Mouse (Mus musculus) thymus, adult 2 months (tissue): Measurements from ENCODE around the gene Cavin4. TPM values are rescaled to one million over a fixed set of nuclear protein-coding genes. Genes with fewer than 3 reads are reported as not detected.

ENCODE experiments used
- DNase-seq: peaks from one replicate; pipeline ENCODE4 v3.0.0; 2021
- H3K27ac ChIP-seq: fragments of 200-500 bp; 2 replicates; pipeline ENCODE4 v1.5.1; 2012; ENCODE audit warnings: low read length, control low read depth; ENCODE audit not compliant: control insufficient read depth, insufficient read depth
- H3K27me3 ChIP-seq: fragments of 200-500 bp; 2 replicates; pipeline ENCODE4 v1.6.1; 2012; ENCODE audit warnings: mild to moderate bottlenecking, low read length, moderate library complexity, mixed read lengths; ENCODE audit not compliant: control insufficient read depth, insufficient read depth
- H3K36me3 ChIP-seq: fragments of 200-500 bp; 2 replicates; pipeline ENCODE4 v1.6.1; 2012; ENCODE audit warnings: mild to moderate bottlenecking, low read length, moderate library complexity; ENCODE audit not compliant: control insufficient read depth, insufficient read depth
- H3K4me1 ChIP-seq: fragments of 200-500 bp; replicated peaks from 2 replicates; pipeline ENCODE4 v1.6.1; 2012; ENCODE audit warnings: low read length; ENCODE audit not compliant: control insufficient read depth, insufficient read depth
- H3K4me3 ChIP-seq: fragments of 200-500 bp; 2 replicates; pipeline ENCODE4 v1.5.1; 2012; ENCODE audit warnings: mild to moderate bottlenecking, low read length, control low read depth, moderate library complexity; ENCODE audit not compliant: control insufficient read depth, insufficient read depth
- CTCF ChIP-seq: fragments of 200-500 bp; IDR thresholded peaks from 2 replicates; pipeline ENCODE4 v1.5.1; 2012; ENCODE audit warnings: mild to moderate bottlenecking, control low read depth, low read length, moderate library complexity, borderline replicate concordance; ENCODE audit not compliant: control insufficient read depth, poor library complexity, insufficient read depth; ENCODE audit errors: extremely low read depth
- POLR2A ChIP-seq: fragments of 200-500 bp; IDR thresholded peaks from 2 replicates; pipeline ENCODE4 v1.6.1; 2012; ENCODE audit warnings: mild to moderate bottlenecking, low read length, control low read depth, moderate library complexity; ENCODE audit not compliant: control insufficient read depth, poor library complexity, insufficient read depth; ENCODE audit errors: extremely low read depth
- WGBS: fragments of 180-500 bp; shearing (Covaris S2); methylation state at CpG from one replicate; pipeline ENCODE4 v1.1.7; 2018; 5-methylcytosine and 5-hydroxymethylcytosine counted together
- polyA plus RNA-seq: library from polyadenylated mRNA; depleted of rRNA; stranded (reverse); fragments of >200 nt; gene quantifications from 2 replicates; pipeline ENCODE4 v1.2.3, GENCODE M21; 2012; rRNA removed

The Cavin4 gene
- polyA plus RNA-seq, result 0.63 TPM in 1 of 2 replicates, not detected in the other

DNA sequence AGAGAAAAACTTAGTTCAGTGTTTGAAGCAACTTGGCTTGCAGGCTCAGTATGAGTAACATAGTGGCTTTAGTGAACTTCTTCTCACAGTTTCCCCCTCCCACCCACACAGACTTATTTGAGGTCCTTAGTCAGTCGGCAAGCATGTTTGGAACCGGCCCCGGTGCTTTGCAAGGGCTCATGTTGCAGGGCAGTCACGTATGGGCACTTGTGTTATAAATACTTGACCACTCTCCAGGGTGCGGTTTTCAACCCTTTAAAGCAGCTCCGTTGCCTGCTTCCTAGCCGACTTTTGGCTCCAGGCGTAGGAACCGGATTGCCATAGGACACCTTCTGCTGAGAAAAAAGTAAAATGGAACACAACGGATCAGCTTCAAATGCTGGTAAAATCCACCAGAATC, at the start of gene Cavin4:
Gene Cavin4 (plus strand): TSS at position 244 of the 400 bp plus-strand sequence.
- 96% methylated on average over 10 of the region's 10 CpGs for WGBS

DNA sequence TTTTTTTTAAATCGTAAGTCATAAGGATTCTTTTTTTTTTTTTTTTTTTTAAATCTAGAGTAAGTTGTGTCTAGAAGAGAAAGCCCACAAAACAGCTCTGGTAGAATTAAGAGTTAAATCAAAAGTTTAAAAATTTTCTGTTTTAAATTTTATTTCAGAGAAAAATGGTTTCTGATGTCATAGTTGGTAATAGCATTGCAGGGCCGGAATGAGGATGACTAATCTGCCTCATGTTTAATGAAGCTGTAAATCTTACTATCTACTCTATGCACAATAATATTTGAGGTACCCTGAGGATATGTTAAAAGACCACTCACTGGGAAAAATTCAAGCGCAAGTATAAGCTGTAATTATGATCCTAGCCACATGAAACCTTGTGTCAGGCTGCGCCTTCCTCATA, 47.8 kb upstream of the Cavin4 start:
- DNase-seq, result no peak
- Histone ChIP-seq H3K27me3 (no peaks in the 10 kb centered on the region), H3K4me1 (no peaks in the 10 kb centered on the region), H3K4me3 (no peak overlapping the region), H3K27ac (no peak overlapping the region), H3K36me3 (no peaks in the 10 kb centered on the region)
- TF ChIP-seq CTCF (no peak), POLR2A (no peak)
- 97% methylated on average over 4 of the region's 4 CpGs for WGBS

More for the DNA sequence above, at the start of gene Cavin4:
- Histone ChIP-seq H3K27me3 (no peaks in the 10 kb centered on the region), H3K27ac (no peak within 1 kb of the TSS), H3K4me1 (no peaks in the 10 kb centered on the region), H3K36me3 (no peaks in the 10 kb centered on the region), H3K4me3 (no peak within 1 kb of the TSS)
- no peak for DNase-seq
- TF ChIP-seq POLR2A (no peak), CTCF (no peak)

DNA sequence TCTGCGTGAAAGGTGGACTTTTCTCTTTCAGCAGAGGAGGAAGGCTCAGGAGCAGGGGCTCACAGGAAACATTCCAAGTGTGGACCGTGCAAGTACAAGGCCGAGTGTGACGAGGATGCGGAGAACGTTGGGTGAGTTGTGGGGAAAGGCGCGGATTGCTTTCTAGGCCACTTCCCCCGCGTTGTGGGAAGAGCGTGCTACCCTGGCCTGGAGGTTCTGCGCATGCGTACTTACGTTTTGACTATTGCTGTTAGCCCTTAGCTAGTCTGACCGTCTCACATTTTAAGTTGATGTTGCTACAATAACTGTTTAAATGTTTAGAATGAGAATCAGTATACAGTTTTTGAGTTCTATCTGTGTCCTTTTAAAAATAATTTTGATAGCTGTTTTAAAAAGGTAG, 46.1 kb upstream of the Cavin4 start:
- WGBS, result 96% methylated on average over 15 of the region's 15 CpGs
- H3K36me3 ChIP-seq, result no peaks in the 10 kb centered on the region
- no peaks in the 10 kb centered on the region for H3K4me1 ChIP-seq
- H3K27ac ChIP-seq, result no peak overlapping the region
- H3K27me3 ChIP-seq, result no peaks in the 10 kb centered on the region
- no peak for DNase-seq
- no peak for TF ChIP-seq POLR2A
- TF ChIP-seq CTCF, result no peak
- no peak overlapping the region for H3K4me3 ChIP-seq

DNA sequence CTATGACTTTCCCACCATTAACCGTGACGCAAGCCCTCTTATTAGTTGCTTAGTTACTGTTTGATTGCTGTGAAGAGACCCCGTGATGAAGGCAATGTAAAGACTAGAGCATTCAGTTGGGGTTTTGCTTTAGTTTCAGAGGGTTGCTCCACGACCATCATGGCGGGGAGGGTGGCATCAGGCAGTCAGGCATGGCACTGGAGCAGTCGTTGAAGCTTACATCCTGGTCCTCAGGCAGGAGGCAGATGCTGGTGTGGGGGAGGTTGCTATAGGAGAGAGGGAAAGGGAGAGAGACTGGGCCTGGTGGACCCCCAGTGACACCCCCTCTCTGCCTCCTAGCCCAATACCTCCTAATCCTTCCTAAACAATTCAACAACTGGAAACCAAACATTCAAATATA, 43.2 kb upstream of the Cavin4 start:
- WGBS, result 94% methylated on average over 6 of the region's 6 CpGs
- H3K4me1 ChIP-seq, result no peaks in the 10 kb centered on the region
- H3K27me3 ChIP-seq, result no peaks in the 10 kb centered on the region
- DNase-seq, result no peak
- H3K4me3 ChIP-seq, result no peak overlapping the region
- no peak overlapping the region for H3K27ac ChIP-seq
- no peak for TF ChIP-seq CTCF
- no peak for TF ChIP-seq POLR2A
- H3K36me3 ChIP-seq, result no peaks in the 10 kb centered on the region

DNA sequence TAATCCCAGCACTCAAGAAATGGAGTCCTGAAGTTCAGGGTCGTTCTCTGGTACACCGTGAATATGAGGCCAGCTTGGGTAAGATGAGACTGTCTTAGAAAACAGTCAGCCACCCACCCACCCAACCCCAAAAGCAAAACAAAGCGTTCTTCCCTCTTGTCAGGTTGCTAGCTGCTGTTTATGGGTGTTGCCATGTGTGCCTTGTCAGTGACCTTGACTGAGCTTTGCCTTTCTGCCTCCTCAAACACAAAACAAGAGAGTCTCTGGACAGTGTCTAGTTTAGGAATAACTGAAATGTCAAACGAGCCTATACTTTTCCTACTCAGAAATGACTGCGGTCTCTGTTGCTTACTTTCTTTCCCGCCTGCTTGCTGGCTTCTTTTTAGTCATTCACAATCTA, 41.1 kb upstream of the Cavin4 start:
- no peaks in the 10 kb centered on the region for H3K4me1 ChIP-seq
- no peak for DNase-seq
- no peak overlapping the region for H3K4me3 ChIP-seq
- TF ChIP-seq POLR2A (no peak), CTCF (no peak)
- no peaks in the 10 kb centered on the region for H3K27me3 ChIP-seq
- no peak overlapping the region for H3K27ac ChIP-seq
- 96% methylated on average over 6 of the region's 6 CpGs for WGBS
- H3K36me3 ChIP-seq, result no peaks in the 10 kb centered on the region

DNA sequence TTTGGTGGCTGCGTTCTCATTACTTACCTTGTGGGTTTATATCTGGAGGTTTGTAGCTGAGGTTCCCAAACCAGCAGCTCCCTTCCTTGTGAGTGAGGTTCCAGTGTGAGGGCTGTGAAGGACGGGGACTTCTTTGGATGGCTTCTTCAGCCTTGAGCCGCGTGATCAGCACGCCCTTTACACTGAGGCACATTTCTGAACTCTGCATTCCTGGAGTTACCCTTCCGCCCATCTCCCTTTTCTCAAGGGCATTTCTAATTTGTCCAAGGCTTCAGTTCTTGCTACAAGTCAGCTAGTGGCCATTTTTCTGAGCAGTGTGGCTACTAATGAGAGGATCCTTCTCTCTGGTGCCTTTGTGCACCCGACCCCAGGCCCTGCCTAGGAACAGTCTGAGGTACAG, 40.4 kb upstream of the Cavin4 start:
- Histone ChIP-seq H3K4me3 (no peak overlapping the region), H3K27ac (no peak overlapping the region), H3K36me3 (no peaks in the 10 kb centered on the region), H3K27me3 (no peaks in the 10 kb centered on the region), H3K4me1 (no peaks in the 10 kb centered on the region)
- WGBS, result 97% methylated on average over 7 of the region's 7 CpGs
- no peak for TF ChIP-seq POLR2A
- no peak for TF ChIP-seq CTCF
- no peak for DNase-seq

DNA sequence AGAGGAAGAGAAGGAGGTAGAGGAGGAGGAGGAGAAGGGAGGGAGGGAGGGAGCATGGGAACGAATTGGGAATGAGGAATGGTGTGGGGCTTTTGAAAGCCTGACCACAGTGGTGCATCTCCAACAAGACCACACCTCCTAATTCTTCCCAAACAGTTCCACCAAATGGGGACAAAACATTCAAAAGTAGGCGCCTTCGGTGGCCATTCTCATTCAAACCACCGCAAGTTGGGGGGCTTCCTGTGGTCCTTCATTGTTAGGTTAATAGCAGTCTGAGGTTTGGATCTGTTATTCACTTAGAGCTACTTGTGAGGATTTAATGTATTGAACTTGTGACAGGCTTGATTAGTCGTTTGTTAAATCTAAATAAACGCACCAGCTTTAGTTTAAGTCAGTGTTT, 38.4 kb upstream of the Cavin4 start:
- H3K4me1 ChIP-seq, result no peaks in the 10 kb centered on the region
- no peaks in the 10 kb centered on the region for H3K36me3 ChIP-seq
- WGBS, result 93% methylated on average over 5 of the region's 6 CpGs
- H3K27ac ChIP-seq, result no peak overlapping the region
- no peaks in the 10 kb centered on the region for H3K27me3 ChIP-seq
- H3K4me3 ChIP-seq, result no peak overlapping the region
- TF ChIP-seq CTCF (no peak), POLR2A (no peak)
- DNase-seq, result no peak
